Mouse (Mus musculus) lung, embryonic 15.5 days (tissue): ENCODE measurements around the gene Polk. TPM values are rescaled to one million over a fixed set of nuclear protein-coding genes. Genes with fewer than 3 reads are reported as not detected.
A peak's percentile ranks its signal among the peaks of the same experiment; 100 is the strongest.

Experiments used
- ATAC-seq: fragments of 200-750 bp; cut with Nextera tagmentation; 2 replicates; pipeline ENCODE4 v1.8.0; 2017; ENCODE audit warnings: moderate number of reproducible peaks, borderline replicate concordance; ENCODE audit not compliant: low FRiP score, low TSS enrichment; ENCODE audit errors: extremely low read depth
- H3K27ac ChIP-seq: fragments of 300-500 bp; sonication (generic); 2 replicates; pipeline ENCODE4 v1.5.1; 2015; ENCODE audit warnings: moderate library complexity, mild to moderate bottlenecking, inconsistent platforms
- H3K27me3 ChIP-seq: fragments of 300-500 bp; sonication (generic); 2 replicates; pipeline ENCODE4 v1.6.1; 2015; ENCODE audit warnings: inconsistent platforms
- H3K36me3 ChIP-seq: fragments of 300-500 bp; sonication (generic); 2 replicates; pipeline ENCODE4 v1.6.1; 2015; ENCODE audit warnings: inconsistent platforms
- H3K4me1 ChIP-seq: fragments of 300-500 bp; sonication (generic); 2 replicates; pipeline ENCODE4 v1.6.1; 2015; ENCODE audit warnings: inconsistent platforms
- H3K4me2 ChIP-seq: fragments of 300-500 bp; sonication (generic); 2 replicates; pipeline ENCODE4 v1.6.1; 2015; ENCODE audit warnings: inconsistent platforms, mild to moderate bottlenecking, moderate library complexity
- H3K4me3 ChIP-seq: fragments of 300-500 bp; sonication (generic); 2 replicates; pipeline ENCODE4 v1.5.1; 2015; ENCODE audit warnings: mild to moderate bottlenecking, inconsistent platforms
- H3K9ac ChIP-seq: fragments of 300-500 bp; sonication (generic); 2 replicates; pipeline ENCODE4 v1.6.1; 2015; ENCODE audit warnings: inconsistent platforms
- H3K9me3 ChIP-seq: fragments of 300-500 bp; sonication (generic); 2 replicates; pipeline ENCODE4 v1.6.1; 2016; ENCODE audit warnings: inconsistent platforms
- WGBS: fragments of 180-500 bp; shearing (Covaris S2); methylation state at CpG from one replicate; pipeline ENCODE4 v1.1.7; 2015; 5-methylcytosine and 5-hydroxymethylcytosine counted together
- polyA plus RNA-seq: library from polyadenylated mRNA; unstranded; fragments of >200 nt; fragmentation: Nextera tagmentation; extraction: Ambion mirVana; gene quantifications from 2 replicates; pipeline ENCODE4 v1.2.1, GENCODE M21; 2015

The Polk gene
- polyA plus RNA-seq = 8.1 and 8.7 TPM in 2 replicates

GRCm38 (mm10) chr13:96542081-96542889, at the start of gene Polk, which contains the start of gene Col4a3bp:
Polk (minus strand) TSS chr13:96542579.
Col4a3bp (plus strand) TSS chr13:96542618.
- under 1% methylated on average over 49 of the region's 50 CpGs for WGBS
- ATAC-seq = peak; percentile 99
- peak within 1 kb of the TSS; percentile 89 for H3K9ac ChIP-seq
- no peaks in the 10 kb centered on the region for H3K9me3 ChIP-seq
- H3K36me3 ChIP-seq = no peaks in the 10 kb centered on the region
- H3K27me3 ChIP-seq = no peaks in the 10 kb centered on the region
- peak within 1 kb of the TSS; percentile 95 for H3K4me3 ChIP-seq
- H3K4me2 ChIP-seq = peak within 1 kb of the TSS; percentile 67
- H3K27ac ChIP-seq = peak within 1 kb of the TSS; percentile 89
- peaks cover 11% of the 10 kb centered on the region for H3K4me1 ChIP-seq

- Histone ChIP-seq H3K27ac (no peak overlapping the region), H3K27me3 (no peaks in the 10 kb centered on the region), H3K36me3 (no peaks in the 10 kb centered on the region), H3K4me1 (no peaks in the 10 kb centered on the region), H3K9ac (no peak overlapping the region), H3K4me2 (no peak overlapping the region), H3K9me3 (no peaks in the 10 kb centered on the region), H3K4me3 (no peak overlapping the region)
- WGBS = 84% methylated on average over 1 of the region's 1 CpGs
- no peak for ATAC-seq
Observed at GRCm38 (mm10) chr13:96588642-96589041, 46.3 kb upstream of the Polk start.

DNA sequence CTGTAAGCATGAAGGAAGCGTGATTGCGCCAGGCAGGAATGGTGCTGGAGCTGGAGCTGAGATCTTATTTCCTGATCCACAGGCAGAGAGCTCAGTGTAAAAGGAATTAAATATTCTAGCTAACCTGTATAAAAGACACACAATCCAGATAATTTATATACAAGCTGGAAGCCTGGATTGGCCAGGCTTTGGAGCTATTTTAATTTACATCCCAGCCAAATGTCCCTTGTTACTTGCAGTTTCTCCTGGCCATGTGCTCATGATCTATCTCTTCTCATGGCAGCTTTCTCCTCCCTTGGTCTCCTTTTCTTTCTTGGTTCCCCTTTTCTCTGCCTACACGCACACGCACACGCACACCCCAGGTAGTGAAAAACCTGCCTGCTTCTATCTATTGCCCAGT, 44.2 kb upstream of the Polk start:
- Histone ChIP-seq H3K27me3 (no peaks in the 10 kb centered on the region), H3K4me1 (no peaks in the 10 kb centered on the region), H3K4me2 (no peak overlapping the region), H3K27ac (no peak overlapping the region), H3K36me3 (no peaks in the 10 kb centered on the region), H3K9ac (no peak overlapping the region), H3K9me3 (no peaks in the 10 kb centered on the region), H3K4me3 (no peak overlapping the region)
- no peak for ATAC-seq
- 97% methylated on average over 5 of the region's 5 CpGs for WGBS

DNA sequence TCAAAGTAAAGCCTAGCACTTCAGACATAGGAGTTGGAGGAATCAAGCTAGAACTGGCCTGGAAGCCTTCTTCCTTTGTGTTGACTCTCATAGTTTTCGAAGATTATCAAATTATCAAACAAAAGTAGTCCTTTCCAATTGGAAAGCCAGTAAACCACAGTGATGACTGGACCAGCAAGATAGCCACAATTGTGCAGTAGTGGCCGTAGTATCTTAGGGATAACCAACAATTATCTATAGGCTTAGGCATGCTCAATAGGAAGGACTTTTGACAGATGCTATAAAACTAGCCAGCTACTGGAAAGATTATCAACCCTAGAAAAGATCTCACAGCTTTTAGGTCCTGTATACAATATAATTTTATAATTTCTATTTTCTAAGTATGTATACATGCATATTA, 41.8 kb upstream of the Polk start:
- H3K9me3 ChIP-seq = no peaks in the 10 kb centered on the region
- H3K27ac ChIP-seq = no peak overlapping the region
- no peak overlapping the region for H3K4me3 ChIP-seq
- no peaks in the 10 kb centered on the region for H3K27me3 ChIP-seq
- no peak overlapping the region for H3K9ac ChIP-seq
- WGBS = 93% methylated on average over 2 of the region's 2 CpGs
- H3K4me2 ChIP-seq = no peak overlapping the region
- ATAC-seq = no peak
- no peaks in the 10 kb centered on the region for H3K36me3 ChIP-seq
- no peaks in the 10 kb centered on the region for H3K4me1 ChIP-seq

- H3K36me3 ChIP-seq = no peaks in the 10 kb centered on the region
- no peak overlapping the region for H3K27ac ChIP-seq
- no peaks in the 10 kb centered on the region for H3K27me3 ChIP-seq
- ATAC-seq = no peak
- H3K4me1 ChIP-seq = no peaks in the 10 kb centered on the region
- H3K4me3 ChIP-seq = no peak overlapping the region
- no peak overlapping the region for H3K4me2 ChIP-seq
- WGBS = 93% methylated on average over 1 of the region's 1 CpGs
- H3K9me3 ChIP-seq = no peaks in the 10 kb centered on the region
- no peak overlapping the region for H3K9ac ChIP-seq
Observed at GRCm38 (mm10) chr13:96579979-96580378, 37.6 kb upstream of the Polk start.

DNA sequence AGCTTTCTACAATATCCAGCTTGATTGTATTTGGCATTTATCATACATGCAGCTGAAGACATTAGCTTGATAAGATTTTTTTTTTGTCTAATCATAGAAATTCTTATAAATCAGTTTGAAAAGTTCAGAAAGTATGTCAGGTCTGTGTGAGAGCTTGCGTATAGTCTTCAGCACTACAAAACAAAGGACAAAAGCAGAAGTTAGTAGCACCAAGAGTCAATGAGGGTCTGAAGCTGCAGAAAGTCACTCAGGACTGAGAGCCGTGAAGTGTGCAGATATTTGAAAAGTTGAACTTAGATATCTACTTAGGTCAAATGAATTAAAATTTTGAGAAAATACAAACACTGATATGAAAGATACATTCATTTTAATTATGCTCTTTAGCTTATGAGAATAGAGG, 36.7 kb upstream of the Polk start:
- 71% methylated on average over 2 of the region's 2 CpGs for WGBS

DNA sequence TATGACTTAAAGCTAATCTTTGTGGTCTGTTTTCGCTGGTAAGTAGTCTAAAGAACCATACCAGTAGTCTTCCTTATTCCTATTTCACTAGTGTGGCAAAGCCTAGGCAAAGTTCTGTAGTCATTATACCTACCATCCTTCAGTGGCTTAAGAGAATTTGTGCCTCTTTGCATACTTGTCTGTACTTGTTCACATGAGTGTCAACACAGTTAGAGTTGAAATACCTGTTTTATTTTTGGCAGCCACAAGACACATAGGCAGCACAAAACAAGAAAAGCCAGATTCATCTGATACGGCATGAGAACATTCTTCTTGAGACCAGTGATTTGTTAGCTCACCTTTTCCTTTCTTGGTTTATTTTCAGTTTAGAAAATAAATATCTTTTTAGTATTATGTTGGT, 31.8 kb upstream of the Polk start:
- H3K4me1 ChIP-seq = 0 out of 2 replicates have a peak, but pooled peaks cover 5% of the 10 kb centered on the region
- no peak overlapping the region for H3K9ac ChIP-seq
- H3K27ac ChIP-seq = no peak overlapping the region
- H3K4me2 ChIP-seq = no peak overlapping the region
- no peak overlapping the region for H3K4me3 ChIP-seq
- no peak for ATAC-seq
- 0 out of 2 replicates have a peak, but pooled peaks cover 6% of the 10 kb centered on the region for H3K36me3 ChIP-seq
- 63% methylated on average over 2 of the region's 2 CpGs for WGBS
- H3K9me3 ChIP-seq = no peaks in the 10 kb centered on the region
- no peaks in the 10 kb centered on the region for H3K27me3 ChIP-seq

More for the DNA sequence above, 36.7 kb upstream of the Polk start:
- Histone ChIP-seq H3K4me1 (no peaks in the 10 kb centered on the region), H3K27me3 (no peaks in the 10 kb centered on the region), H3K27ac (no peak overlapping the region), H3K4me3 (no peak overlapping the region), H3K9me3 (no peaks in the 10 kb centered on the region), H3K9ac (no peak overlapping the region), H3K4me2 (no peak overlapping the region), H3K36me3 (no peaks in the 10 kb centered on the region)
- no peak for ATAC-seq

GRCm38 (mm10) chr13:96571016-96571361, 28.6 kb upstream of the Polk start:
- Histone ChIP-seq H3K27ac (no peak overlapping the region), H3K9me3 (no peaks in the 10 kb centered on the region), H3K36me3 (0 out of 2 replicates have a peak, but pooled peaks cover 6% of the 10 kb centered on the region), H3K27me3 (no peaks in the 10 kb centered on the region), H3K4me1 (0 out of 2 replicates have a peak, but pooled peaks cover 5% of the 10 kb centered on the region), H3K9ac (no peak overlapping the region), H3K4me2 (no peak overlapping the region), H3K4me3 (no peak overlapping the region)
- ATAC-seq = no peak
- WGBS = 40% methylated on average over 6 of the region's 6 CpGs

DNA sequence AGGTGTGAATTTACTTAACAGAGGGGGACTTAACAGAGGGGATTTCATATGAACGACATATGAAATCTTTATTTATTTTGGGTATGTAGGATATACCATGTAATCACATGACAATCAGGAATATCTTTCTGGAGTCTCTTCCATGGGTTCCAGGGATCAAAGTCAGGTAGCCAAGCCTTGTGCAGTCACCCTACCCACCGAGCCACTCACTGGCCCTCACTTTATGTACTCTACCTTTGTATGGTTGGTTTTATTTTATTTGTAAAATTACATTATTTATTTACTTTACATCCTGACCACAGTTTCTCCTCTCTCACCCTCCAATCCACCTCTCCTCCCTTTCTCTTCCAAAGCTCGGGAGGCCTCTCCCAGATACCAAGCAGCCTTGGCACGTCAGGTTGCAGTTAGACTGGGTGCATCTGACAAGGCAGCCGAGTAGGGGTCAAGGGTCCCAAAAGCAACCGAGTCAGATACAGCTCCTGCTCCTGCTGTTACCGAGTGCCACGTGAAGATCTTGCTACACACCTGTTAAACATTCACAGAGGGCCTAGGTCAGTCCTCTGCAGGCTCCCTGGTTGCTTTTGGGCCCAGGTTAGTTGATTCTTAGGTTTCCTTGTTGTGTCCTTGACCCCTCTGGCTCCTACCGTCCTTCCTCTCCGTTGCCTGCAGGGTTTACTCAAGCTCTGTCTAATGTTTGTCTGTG, 28.1 kb upstream of the Polk start:
- Histone ChIP-seq H3K27ac (no peak overlapping the region), H3K9me3 (no peaks in the 10 kb centered on the region), H3K27me3 (no peaks in the 10 kb centered on the region), H3K9ac (no peak overlapping the region), H3K4me2 (no peak overlapping the region), H3K4me1 (0 out of 2 replicates have a peak, but pooled peaks cover 5% of the 10 kb centered on the region), H3K36me3 (0 out of 2 replicates have a peak, but pooled peaks cover 6% of the 10 kb centered on the region), H3K4me3 (no peak overlapping the region)
- 38% methylated on average over 10 of the region's 10 CpGs for WGBS
- ATAC-seq = no peak

DNA sequence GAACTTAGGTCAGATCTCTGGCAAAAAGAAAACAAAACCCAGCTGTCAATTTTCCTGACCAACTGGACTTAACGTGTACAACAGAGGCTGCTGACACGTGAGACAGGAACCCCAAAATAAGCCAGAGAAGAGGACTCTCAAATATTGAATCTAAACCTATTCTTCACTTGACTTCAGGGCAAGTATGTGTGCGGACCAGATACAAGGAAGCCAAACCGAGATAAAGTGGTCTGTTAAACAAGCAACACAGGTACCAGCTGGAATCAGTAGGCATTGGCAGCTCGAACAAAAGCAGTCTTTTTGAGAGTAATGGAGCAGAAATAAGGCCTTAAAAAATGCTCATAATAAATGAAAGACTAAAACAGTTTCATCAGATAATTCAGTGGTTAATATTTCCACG, 25.6 kb upstream of the Polk start:
- WGBS = 57% methylated on average over 6 of the region's 6 CpGs
- Histone ChIP-seq H3K9ac (no peak overlapping the region), H3K27me3 (no peaks in the 10 kb centered on the region), H3K9me3 (no peaks in the 10 kb centered on the region), H3K4me2 (no peak overlapping the region), H3K4me1 (0 out of 2 replicates have a peak, but pooled peaks cover 5% of the 10 kb centered on the region), H3K4me3 (no peak overlapping the region), H3K27ac (no peak overlapping the region), H3K36me3 (0 out of 2 replicates have a peak, but pooled peaks cover 3% of the 10 kb centered on the region)
- ATAC-seq = no peak

GRCm38 (mm10) chr13:96555099-96555498, 12.7 kb upstream of the Polk start:
- H3K27me3 ChIP-seq = no peaks in the 10 kb centered on the region
- no peak for ATAC-seq
- H3K36me3 ChIP-seq = no peaks in the 10 kb centered on the region
- no peak overlapping the region for H3K4me2 ChIP-seq
- no peak overlapping the region for H3K4me3 ChIP-seq
- no peak overlapping the region for H3K9ac ChIP-seq
- H3K27ac ChIP-seq = no peak overlapping the region
- 92% methylated on average over 3 of the region's 3 CpGs for WGBS
- H3K4me1 ChIP-seq = no peaks in the 10 kb centered on the region
- no peaks in the 10 kb centered on the region for H3K9me3 ChIP-seq

GRCm38 (mm10) chr13:96547941-96548340, 5.6 kb upstream of the Polk start:
- H3K27me3 ChIP-seq = no peaks in the 10 kb centered on the region
- ATAC-seq = no peak
- peaks cover 13% of the 10 kb centered on the region; the same call in 1 of the 2 replicates for H3K4me1 ChIP-seq
- H3K9me3 ChIP-seq = no peaks in the 10 kb centered on the region
- H3K27ac ChIP-seq = no peak overlapping the region
- H3K4me3 ChIP-seq = no peak overlapping the region
- no peak overlapping the region for H3K9ac ChIP-seq
- 50% methylated on average over 4 of the region's 4 CpGs for whole genome bisulfite sequencing
- H3K36me3 ChIP-seq = no peaks in the 10 kb centered on the region
- H3K4me2 ChIP-seq = no peak overlapping the region
